Mouse (Mus musculus): Measurements from ENCODE around the gene Wdr66. TPM values are rescaled to one million over a fixed set of nuclear protein-coding genes. Genes with fewer than 3 reads are reported as not detected.
A peak's percentile ranks its signal among the peaks of the same experiment; 100 is the strongest.

Wdr66 gene
- total RNA-seq, 1 experiment from 2014 or later, result not detected

DNA sequence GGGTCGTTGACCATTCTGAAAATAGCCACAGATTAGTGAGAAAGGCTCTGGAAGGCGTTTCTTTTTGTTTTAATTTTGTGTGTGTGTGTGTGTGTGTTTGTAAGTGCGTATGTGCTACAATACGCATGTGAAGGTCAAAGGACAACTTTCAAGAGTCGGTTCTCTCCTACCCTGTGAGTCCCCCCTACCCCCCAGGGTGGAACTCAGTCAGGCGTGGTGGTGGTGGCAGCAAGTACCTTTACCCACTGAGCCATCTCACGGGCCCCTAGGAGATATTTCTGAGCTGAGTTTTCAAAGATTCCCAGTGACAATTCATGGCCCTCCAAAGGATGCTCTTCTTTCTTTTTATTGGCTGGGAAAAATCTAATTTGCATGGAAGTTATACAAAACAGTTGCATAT is 45.9 kb downstream of the Wdr66 start:
- ATAC-seq (replicated peaks in 1 of 2; ENCODE audit: insufficient read depth in 1 of 2, low FRiP score in 2 of 2, low TSS enrichment in 1 of 2, low read depth in 1 of 2, poor library complexity in 2 of 2, severe bottlenecking in 2 of 2), result no peak

DNA sequence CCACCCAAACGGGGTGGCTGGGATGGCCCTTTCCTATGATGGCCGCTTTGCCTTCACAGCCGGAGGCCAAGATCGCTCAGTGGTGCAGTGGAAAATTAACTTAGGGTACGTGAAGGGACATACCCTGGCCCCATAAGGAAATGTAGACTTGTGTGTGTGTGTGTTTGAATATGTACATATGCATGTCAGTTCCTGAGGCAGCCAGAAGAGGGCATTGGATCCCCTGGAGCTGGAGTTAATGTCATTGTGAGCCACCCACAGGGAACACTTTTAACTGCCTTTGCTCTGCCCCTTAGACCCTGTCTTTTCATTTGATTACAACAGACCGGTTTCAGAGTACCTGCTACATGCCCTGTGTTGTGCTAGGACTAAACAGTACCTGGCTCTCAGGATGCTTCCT is 46.6 kb downstream of the Wdr66 start:
- 0 out of 4 replicates have a peak, but pooled peaks of 1 of the 2 experiments have one; percentile 12 for ATAC-seq (replicated peaks in 1 of 2; ENCODE audit: insufficient read depth in 1 of 2, low FRiP score in 2 of 2, low TSS enrichment in 1 of 2, low read depth in 1 of 2, poor library complexity in 2 of 2, severe bottlenecking in 2 of 2)

DNA sequence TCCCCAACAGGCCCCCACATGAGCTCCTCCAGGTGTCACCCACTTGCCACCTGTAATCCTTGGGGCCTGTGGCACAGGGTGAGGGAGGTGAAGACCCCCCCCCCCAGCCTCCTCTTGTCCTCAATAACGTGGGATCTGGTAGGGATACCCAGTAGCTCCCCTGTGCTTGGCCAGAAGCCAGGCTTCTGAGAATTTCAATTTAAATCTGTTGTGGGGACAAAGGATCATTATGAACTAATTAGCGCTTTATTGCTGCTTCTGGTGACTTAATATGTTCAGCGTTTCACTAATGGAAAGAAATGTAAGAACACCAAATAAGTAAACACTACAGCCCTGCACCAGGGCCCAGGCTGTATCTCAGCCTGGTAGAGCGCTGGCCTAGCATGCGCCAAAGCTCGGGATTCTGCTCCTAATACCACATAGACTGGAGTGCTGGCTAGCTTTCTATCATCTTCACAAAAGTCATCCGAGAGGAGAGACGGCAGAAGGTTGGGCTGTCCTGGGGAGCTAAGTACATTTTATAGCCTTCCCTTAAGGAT is 48.7 kb downstream of the Wdr66 start:
- no peak for ATAC-seq (replicated peaks in 1 of 2; ENCODE audit: insufficient read depth in 1 of 2, low FRiP score in 2 of 2, low TSS enrichment in 1 of 2, low read depth in 1 of 2, poor library complexity in 2 of 2, severe bottlenecking in 2 of 2)

DNA sequence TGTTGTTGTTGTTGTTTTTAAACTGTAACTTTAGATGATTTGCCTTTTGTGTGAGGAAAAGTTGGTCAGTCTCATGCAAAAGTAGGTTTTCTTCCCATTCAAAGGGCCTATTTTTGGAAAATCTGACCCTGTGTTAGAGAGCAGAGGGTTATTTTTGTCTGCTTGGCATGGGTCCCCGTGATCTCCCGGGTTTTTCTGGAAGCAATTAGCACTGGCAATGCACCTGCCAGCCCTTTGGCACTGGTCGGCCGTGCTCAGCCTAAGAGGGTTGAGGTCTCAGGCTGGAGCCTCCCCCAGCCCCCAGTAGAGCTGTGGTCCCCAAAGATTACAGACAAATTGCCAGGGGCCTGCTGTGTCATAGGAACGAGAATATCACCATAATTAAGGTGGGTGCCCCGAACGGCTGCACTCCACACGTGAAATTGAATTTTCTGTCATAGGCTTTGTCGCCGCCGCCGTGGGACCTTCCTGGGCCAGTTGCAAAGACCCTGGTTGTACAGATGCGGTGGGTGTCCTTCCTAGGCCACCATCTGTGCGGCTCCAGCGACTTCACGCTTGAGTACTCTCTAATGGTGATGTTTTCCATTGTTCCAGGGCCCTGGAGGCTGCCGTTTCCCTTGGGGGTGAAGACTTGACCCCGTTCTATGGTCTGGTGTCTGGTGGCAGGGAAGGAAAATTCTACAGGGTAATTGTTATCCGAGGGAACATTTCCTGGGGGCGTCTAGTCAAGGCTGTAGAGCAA is 50.0 kb downstream of the Wdr66 start:
- no peak for ATAC-seq (replicated peaks in 1 of 2; ENCODE audit: insufficient read depth in 1 of 2, low FRiP score in 2 of 2, low TSS enrichment in 1 of 2, low read depth in 1 of 2, poor library complexity in 2 of 2, severe bottlenecking in 2 of 2)

DNA sequence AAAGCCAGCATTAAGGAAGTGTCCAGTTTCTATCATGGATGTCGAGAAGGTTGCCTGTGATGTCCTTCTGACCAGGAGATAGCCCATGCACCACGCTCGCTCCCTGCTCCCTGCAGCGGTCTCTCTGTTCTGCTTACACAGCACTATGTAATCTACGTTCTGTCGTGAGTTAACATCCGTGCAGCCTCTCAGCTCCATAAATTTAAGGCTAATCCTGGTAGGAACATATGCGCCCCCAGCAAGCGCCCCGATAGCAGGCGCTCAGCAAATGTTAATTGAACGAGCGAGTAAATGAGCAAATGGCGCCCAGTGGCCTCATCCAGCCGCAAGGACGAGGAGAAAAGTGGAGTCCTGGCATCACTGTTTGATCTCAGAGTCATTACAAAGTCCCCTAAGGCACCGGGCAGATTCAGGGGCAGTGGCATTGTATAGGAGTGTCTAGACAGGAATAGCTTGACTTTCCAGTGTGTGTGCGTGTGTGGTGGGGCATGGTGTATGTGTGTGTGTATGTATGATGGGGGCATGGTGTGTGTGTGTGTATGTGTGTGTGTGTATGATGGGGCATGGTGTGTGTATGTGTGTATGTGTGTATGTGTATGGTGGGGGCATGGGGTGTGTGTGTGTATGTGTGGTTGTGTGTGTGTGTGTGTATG is 55.9 kb downstream of the Wdr66 start:
- ATAC-seq (replicated peaks in 1 of 2; ENCODE audit: insufficient read depth in 1 of 2, low FRiP score in 2 of 2, low TSS enrichment in 1 of 2, low read depth in 1 of 2, poor library complexity in 2 of 2, severe bottlenecking in 2 of 2), result no peak

DNA sequence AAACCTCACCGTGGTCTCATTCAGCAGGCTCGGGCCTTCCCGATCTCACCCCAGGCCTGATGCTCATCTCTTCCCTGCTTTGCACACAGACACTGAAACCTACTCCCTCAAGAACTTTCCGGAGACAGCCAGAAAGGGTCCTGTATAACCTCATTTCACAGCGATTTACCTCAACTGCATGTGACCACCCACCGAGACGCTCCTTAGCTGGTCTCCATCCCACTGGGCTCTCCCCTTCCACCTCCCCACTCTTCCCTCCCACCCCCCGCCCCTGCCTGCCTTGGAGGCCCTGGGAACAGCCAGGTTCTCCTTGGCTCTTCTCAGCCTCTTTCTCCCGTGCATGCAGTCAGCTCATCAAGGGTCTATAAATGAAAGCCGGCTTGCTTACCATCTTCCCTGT is 57.9 kb downstream of the Wdr66 start:
- ATAC-seq (replicated peaks in 1 of 2; ENCODE audit: insufficient read depth in 1 of 2, low FRiP score in 2 of 2, low TSS enrichment in 1 of 2, low read depth in 1 of 2, poor library complexity in 2 of 2, severe bottlenecking in 2 of 2), result no peak

DNA sequence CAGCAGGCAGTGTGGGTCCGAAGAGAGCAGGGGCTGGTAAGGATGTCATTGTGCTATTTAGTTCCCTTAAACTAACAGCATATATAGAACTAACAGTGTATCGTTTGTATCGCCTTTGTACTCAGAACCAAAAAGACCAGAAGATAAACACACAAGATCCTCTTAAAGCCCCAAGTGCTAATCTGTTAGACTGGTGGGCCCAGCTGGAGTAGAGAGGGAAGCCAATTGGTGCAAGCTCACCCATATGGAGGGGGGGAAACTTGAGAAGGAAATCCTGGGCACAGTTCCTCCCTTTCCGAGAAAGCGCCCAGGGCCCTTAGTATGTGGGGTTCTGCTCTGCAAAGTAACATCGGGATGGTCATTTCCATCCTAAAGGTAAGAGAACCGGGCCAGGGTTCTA is 58.3 kb downstream of the Wdr66 start:
- no peak for ATAC-seq (replicated peaks in 1 of 2; ENCODE audit: insufficient read depth in 1 of 2, low FRiP score in 2 of 2, low TSS enrichment in 1 of 2, low read depth in 1 of 2, poor library complexity in 2 of 2, severe bottlenecking in 2 of 2)

DNA sequence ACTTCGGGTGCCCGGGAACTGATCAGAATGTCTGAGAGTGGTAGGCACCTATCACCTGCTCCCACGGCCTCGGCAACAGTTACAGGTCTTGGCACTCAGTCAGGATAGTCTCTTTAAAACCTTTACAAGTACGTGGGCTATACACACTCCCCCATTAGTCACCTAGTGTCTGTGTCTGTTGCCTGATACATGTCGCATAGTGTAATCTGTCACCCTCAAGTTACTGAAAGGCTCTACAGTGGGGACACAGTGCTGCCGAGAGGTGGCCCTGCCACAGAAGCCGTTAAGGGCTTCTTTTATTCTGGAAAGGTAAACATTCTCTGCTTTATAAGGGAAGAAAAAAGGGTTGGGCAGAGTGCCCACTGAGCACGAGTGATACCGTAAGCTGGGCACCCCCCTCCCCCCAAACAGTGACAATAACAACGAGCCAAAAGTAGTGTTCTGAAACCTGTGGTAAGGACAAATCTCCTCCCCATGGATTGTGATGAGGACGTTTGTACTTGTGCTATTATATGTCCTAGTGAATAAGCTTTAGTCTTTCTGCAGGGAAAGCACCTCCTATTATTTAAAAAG is 61.2 kb downstream of the Wdr66 start:
- no peak for ATAC-seq (replicated peaks in 1 of 2; ENCODE audit: insufficient read depth in 1 of 2, low FRiP score in 2 of 2, low TSS enrichment in 1 of 2, low read depth in 1 of 2, poor library complexity in 2 of 2, severe bottlenecking in 2 of 2)

DNA sequence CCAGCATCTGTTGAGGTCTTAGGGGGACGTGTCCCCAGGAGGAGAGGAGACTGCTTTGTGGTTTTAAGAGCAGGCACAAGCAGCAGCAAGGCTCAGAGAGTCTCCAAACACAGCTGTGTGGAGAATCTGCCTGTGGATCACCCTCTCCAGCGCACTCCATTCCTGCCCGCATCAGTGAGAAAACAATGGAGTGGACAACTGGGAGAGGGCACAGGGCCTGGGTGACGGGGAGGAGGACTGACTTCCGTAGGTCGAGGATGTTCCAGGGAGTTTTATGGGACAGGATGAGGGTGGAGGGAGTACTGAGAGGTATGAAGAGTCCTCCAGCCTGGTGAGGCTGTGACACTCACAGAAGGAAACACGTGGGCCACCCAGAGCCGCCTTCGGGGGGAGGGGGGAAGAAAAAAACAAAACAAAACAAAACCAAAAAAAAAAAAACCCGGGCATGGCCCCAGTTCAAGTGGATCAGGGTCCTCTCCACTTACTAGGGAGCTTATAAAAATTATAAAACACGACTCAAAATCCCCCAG is 62.0 kb downstream of the Wdr66 start:
- ATAC-seq (replicated peaks in 1 of 2; ENCODE audit: insufficient read depth in 1 of 2, low FRiP score in 2 of 2, low TSS enrichment in 1 of 2, low read depth in 1 of 2, poor library complexity in 2 of 2, severe bottlenecking in 2 of 2), result no peak; a peak in 1 of 4 replicates

DNA sequence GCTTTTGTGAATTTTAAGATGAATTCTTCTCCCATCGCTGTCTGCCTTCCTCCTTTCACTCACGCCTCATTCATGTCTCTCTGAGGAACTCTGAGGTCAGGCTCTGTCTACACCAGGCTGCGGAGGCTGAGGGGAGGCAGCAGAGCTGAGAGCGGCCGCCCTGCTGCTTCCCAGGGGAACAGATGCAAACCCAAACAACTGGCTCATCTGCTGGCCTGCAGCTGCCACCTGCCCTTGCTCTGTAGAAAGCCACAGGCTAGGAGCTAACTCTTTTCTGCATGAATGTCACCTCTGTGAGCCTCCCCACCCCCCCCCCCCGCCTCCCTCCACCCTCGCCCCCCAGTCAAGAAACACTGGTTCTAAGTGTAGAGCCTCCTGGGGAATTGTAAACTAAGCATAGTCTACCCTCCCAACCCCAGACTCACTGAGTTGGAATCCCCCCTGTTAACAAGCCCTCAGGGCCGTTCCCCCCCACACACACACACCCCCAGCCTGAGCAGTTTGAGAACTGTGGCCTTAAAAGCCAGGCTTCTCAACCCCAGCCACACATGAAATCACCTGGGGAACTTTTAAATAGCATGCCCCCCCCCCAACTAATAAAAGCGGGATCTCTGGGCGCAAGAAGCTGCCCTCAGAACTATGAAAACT is 63.4 kb downstream of the Wdr66 start:
- no peak for ATAC-seq (replicated peaks in 1 of 2; ENCODE audit: insufficient read depth in 1 of 2, low FRiP score in 2 of 2, low TSS enrichment in 1 of 2, low read depth in 1 of 2, poor library complexity in 2 of 2, severe bottlenecking in 2 of 2)

DNA sequence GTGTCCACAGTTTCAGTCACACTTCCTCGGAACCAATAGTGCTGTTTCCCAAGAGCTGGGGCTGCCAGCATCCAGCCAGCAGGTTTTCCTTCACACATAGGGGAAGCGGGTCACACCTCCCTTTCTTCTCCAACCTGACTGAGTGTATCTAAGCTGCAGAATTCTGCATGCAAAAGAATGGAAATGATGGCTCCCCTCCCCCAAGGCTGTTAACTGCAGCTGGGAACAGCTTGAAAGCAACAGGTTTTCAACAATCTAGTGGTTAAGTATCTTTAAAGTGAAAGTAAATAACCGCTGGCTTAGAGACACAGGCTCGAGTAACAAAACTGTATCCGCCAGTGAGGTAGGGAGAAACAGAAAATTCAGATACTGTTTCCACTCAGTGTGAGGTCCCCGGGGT is 66.1 kb downstream of the Wdr66 start:
- ATAC-seq (replicated peaks in 1 of 2; ENCODE audit: insufficient read depth in 1 of 2, low FRiP score in 2 of 2, low TSS enrichment in 1 of 2, low read depth in 1 of 2, poor library complexity in 2 of 2, severe bottlenecking in 2 of 2), result peak; percentile 32 to 51; a peak in 1 of 4 replicates

DNA sequence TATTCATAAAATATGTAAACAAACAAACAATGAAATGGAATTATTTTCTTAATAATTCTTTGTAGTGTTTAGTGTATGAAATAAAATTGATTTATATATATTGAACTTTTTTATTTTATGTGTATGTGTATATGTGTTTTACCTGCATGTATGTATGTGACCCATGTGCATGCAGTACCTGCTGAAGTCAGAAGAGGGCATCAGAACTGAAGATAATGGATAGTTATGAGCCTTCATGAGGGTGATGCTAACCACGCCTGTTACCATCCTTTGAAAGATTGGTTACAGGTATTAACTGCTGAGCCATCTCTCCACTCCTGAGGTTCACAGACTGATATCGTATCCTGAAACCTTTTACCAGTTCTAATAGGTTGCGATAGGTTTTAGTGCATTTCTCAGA is 68.2 kb downstream of the Wdr66 start:
- ATAC-seq (replicated peaks in 1 of 2; ENCODE audit: insufficient read depth in 1 of 2, low FRiP score in 2 of 2, low TSS enrichment in 1 of 2, low read depth in 1 of 2, poor library complexity in 2 of 2, severe bottlenecking in 2 of 2), result no peak

DNA sequence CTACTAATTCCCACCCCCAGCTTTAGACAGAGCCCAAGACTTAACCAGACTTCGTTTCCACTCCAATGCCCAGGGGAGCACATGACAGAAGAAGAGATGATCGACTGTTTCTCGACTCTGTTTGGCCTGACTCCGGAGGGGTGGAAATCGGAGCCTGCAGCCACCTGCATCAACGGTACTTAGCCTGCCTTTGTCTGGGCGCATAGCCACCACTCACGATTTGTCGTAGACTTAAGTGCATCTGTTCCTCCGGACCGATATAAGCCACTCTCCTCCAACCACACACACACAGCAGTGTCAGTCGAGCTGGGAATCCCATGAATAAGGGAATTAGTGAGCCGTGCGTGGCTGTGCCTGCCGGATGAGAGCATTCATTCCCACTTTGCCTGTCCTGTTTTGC is 72.3 kb downstream of the Wdr66 start:
- no peak for ATAC-seq (replicated peaks in 1 of 2; ENCODE audit: insufficient read depth in 1 of 2, low FRiP score in 2 of 2, low TSS enrichment in 1 of 2, low read depth in 1 of 2, poor library complexity in 2 of 2, severe bottlenecking in 2 of 2)

DNA sequence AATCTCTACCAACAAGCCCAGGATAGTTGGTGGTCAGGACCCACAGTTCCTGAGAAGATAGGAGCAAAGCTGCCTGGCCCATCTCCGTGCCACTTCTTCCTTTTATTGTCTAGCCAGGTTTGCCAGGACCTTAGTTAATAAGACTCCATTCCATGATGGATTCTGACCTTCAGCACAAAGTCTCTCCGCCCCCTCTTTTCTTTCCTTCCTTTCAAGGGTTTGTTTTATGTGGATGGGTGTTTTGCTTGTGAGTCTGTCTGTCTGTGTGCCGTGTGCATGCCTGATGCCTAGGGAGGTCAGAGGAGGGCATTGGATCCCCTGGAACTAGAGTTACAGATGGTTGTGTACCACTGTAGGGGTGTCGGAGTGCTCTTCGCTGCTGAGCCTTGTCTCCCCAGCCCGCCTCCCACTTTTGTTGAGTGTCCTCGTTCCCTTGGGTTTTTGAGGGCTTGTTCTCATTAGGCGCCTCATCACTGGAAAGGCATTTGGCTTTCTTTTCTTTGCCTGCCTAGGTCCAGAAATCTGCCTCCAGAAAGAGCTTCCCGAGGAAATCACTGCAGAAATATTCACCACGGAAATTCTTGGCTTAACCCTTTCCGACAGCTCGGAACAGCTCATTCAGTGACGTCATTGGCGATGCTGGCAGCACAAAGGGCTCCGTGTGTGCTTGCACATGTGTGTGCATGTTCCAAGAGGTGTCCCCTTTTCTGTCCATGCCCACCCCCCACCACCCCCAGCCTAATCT is 74.3 kb downstream of the Wdr66 start:
- ATAC-seq (replicated peaks in 1 of 2; ENCODE audit: insufficient read depth in 1 of 2, low FRiP score in 2 of 2, low TSS enrichment in 1 of 2, low read depth in 1 of 2, poor library complexity in 2 of 2, severe bottlenecking in 2 of 2), result no peak

DNA sequence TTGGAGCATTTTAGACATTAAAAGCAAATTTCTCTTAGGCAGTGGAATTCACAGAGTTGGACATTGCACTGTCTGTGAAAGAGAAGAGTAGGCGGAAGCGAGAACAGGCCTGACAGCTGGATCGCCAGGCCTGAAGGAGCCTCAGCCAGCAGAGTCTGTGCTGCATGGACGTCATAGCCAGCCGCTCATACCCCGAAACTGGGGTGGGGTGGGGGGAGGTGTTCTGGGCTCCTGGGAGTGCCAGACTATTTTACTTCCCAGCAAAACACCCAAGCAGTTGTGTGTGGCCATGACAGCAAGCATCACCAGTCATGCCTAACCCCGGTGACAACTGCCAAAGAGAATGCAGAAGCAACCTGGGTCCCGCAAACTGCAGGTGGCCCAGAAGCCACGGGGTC is 74.8 kb downstream of the Wdr66 start:
- no peak for ATAC-seq (replicated peaks in 1 of 2; ENCODE audit: insufficient read depth in 1 of 2, low FRiP score in 2 of 2, low TSS enrichment in 1 of 2, low read depth in 1 of 2, poor library complexity in 2 of 2, severe bottlenecking in 2 of 2)

DNA sequence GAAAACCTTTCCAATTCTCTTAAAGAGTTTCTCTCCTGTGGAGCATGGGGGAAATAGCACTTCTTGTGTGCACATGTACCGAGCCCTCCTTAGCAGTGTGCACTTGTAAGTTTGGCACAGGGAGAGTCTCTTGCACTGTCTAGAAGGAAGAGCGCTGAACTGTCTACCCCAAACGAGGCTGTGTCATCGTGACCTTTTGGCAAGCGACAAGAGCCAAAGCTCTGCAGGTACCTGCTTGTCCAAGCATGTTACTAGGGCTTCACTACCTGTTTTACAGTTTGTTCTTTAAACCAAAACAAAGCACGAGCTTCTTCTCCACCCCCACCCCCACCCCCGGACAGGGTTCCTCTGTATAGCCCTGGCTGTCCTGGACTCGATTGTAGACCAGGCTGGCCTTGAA is 75.8 kb downstream of the Wdr66 start:
- no peak for ATAC-seq (replicated peaks in 1 of 2; ENCODE audit: insufficient read depth in 1 of 2, low FRiP score in 2 of 2, low TSS enrichment in 1 of 2, low read depth in 1 of 2, poor library complexity in 2 of 2, severe bottlenecking in 2 of 2)

DNA sequence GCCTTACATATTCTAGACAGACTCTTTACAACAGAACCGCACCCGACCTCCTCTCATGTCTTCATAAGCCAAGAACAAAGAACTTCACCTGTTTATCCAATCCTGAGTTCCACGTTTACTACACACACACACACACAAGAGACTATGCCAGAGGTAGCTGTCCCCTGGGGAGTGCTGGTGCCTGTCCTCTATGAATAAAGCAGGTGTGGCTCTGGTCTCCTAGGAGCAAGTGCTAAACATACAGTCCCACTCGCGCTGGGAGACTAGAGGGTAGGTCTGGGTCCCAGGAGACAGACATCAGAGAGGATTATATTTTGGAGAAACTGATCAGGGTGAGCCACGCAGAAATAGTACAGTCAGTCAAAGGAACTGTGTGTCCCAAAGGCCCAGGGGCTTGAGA is 81.7 kb downstream of the Wdr66 start:
- ATAC-seq (replicated peaks in 1 of 2; ENCODE audit: insufficient read depth in 1 of 2, low FRiP score in 2 of 2, low TSS enrichment in 1 of 2, low read depth in 1 of 2, poor library complexity in 2 of 2, severe bottlenecking in 2 of 2), result no peak
